Mouse (Mus musculus) olfactory bulb, adult 2 months (tissue): ENCODE results near the gene Tmtc1. TPM values are rescaled to one million over a fixed set of nuclear protein-coding genes. Genes with fewer than 3 reads are reported as not detected.

Experiments
- H3K27ac ChIP-seq: fragments of 200-500 bp; 2 replicates; pipeline ENCODE4 v1.5.1; 2012; ENCODE audit warnings: low read depth, low read length; ENCODE audit not compliant: insufficient read depth
- H3K4me1 ChIP-seq: fragments of 200-500 bp; 2 replicates; pipeline ENCODE4 v1.6.1; 2012; ENCODE audit warnings: low read length; ENCODE audit not compliant: control insufficient read depth, insufficient read depth
- H3K4me3 ChIP-seq: fragments of 200-500 bp; 2 replicates; pipeline ENCODE4 v1.5.1; 2012; ENCODE audit warnings: mild to moderate bottlenecking, low read depth, low read length, moderate library complexity; ENCODE audit not compliant: insufficient read depth
- CTCF ChIP-seq: fragments of 200-500 bp; IDR thresholded peaks from 2 replicates; pipeline ENCODE4 v1.5.1; 2012; ENCODE audit warnings: low read depth, mild to moderate bottlenecking, low read length, moderate library complexity; ENCODE audit not compliant: insufficient read depth
- POLR2A ChIP-seq: fragments of 200-500 bp; IDR thresholded peaks from 2 replicates; pipeline ENCODE4 v1.6.1; 2012; ENCODE audit warnings: mild to moderate bottlenecking, low read depth, low read length, moderate library complexity; ENCODE audit not compliant: insufficient read depth
- WGBS: fragments of 180-500 bp; shearing (Covaris S2); methylation state at CpG from one replicate; pipeline ENCODE4 v1.1.7; 2018; 5-methylcytosine and 5-hydroxymethylcytosine counted together
- polyA plus RNA-seq: library from polyadenylated mRNA; stranded (reverse); fragments of >200 nt; gene quantifications from 2 replicates; pipeline ENCODE4 v1.2.4, GENCODE M21; 2012; ENCODE audit warnings: low replicate concordance; ENCODE audit not compliant: missing spikeins, insufficient read depth, insufficient read length

The Tmtc1 gene
- polyA plus RNA-seq, 1 experiment = not detected

DNA sequence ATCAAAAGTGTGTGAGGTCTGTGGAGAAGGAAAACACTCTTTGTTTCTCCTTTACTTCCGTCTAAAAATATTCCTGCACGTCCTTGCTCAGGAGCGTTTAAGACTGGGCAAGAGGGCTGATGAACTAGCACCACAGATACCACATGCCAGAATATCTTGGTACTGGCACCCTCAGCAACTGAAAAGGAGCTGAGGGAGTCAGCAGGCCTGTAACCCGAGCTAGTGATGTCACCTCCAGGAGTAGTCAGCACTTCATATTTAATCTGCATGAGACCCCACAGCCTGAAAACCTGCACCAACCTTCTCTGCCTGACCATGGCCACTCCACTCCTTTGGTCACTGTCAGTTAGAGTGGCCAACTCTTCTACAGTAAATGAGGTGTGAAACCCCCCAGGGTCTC lies 5.1 kb downstream of the Tmtc1 start:
- Histone ChIP-seq H3K27ac (no peak overlapping the region), H3K4me1 (peaks cover 16% of the 10 kb centered on the region), H3K4me3 (no peak overlapping the region)
- WGBS = 40% methylated on average over 4 of the region's 4 CpGs
- TF ChIP-seq POLR2A = no peak
- TF ChIP-seq CTCF = no peak

DNA sequence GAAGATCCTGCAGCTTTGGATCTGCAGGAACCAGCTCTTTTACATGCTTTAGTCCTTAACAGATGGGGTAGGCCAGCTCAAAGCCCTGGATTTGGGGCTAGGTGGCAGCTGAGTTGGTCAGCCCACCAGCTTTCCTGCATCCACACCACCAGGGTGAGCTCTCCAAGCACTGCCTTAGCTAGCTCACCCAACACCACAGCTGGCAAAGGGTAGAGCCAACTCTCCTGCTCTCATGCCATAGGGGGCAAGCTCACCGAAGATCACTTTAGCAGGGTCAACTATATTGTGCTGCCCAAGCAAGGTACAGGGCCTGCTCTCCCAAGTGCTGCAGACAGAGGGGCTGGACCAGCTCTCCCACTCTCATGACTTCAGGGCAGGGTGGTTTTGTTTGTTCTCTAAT lies 6.6 kb downstream of the Tmtc1 start:
- H3K4me1 ChIP-seq = peaks cover 16% of the 10 kb centered on the region
- H3K27ac ChIP-seq = no peak overlapping the region
- 97% methylated on average over 1 of the region's 1 CpGs for WGBS
- no peak overlapping the region for H3K4me3 ChIP-seq
- no peak for TF ChIP-seq CTCF
- TF ChIP-seq POLR2A = no peak

DNA sequence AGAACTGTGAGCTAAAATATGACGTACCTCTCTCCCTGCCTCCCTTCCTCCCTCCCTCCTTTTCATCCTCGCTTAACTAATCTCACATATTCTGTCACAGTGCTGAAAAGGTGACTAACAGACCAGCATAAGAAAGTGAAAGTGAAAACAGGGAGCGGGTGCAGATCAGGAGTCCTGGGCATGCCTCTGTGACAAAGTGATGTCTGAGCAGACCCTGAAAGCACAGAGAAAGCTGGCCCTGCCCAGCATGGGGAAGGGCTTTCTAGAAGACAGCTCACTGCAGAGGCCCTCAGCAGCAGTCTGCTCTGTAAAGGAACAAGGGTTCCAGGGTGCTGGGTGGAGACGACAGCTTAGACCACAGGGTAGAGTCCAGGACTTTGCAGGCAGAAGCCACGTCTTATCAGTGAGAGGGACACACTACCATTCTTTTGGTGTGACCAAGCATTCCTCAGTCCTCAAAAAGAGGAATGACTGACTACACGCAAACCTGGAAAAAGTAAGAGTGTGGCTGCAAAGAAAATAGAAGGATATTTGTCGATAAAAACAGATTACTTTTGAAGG lies 7.7 kb downstream of the Tmtc1 start:
- no peak overlapping the region for H3K27ac ChIP-seq
- H3K4me1 ChIP-seq = peaks cover 12% of the 10 kb centered on the region
- H3K4me3 ChIP-seq = no peak overlapping the region
- TF ChIP-seq CTCF (no peak), POLR2A (no peak)
- 84% methylated on average over 7 of the region's 7 CpGs for WGBS

DNA sequence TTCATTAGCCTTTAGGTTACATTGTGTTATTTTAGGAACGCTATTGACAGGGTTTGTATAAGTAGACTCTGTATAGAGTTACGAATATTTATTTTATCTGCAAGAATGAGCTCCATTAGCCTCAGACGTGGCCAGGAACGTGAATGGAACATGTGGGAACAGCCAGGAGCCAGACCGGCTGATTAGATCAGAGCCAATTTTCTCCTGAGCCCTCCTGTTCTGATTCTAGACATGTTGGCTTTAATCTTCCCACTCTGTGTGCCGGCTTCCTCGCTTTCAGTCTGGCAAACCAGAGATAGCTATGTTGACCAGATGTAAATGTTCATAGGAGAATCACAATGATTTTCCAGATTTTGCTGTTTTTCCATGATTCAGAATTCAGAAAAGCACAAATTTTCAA lies 22.6 kb downstream of the Tmtc1 start:
- TF ChIP-seq POLR2A = no peak
- TF ChIP-seq CTCF = no peak
- H3K27ac ChIP-seq = no peak overlapping the region
- 60% methylated on average over 7 of the region's 7 CpGs for WGBS
- H3K4me1 ChIP-seq = peaks cover 5% of the 10 kb centered on the region; the same call in 1 of the 2 replicates
- no peak overlapping the region for H3K4me3 ChIP-seq

DNA sequence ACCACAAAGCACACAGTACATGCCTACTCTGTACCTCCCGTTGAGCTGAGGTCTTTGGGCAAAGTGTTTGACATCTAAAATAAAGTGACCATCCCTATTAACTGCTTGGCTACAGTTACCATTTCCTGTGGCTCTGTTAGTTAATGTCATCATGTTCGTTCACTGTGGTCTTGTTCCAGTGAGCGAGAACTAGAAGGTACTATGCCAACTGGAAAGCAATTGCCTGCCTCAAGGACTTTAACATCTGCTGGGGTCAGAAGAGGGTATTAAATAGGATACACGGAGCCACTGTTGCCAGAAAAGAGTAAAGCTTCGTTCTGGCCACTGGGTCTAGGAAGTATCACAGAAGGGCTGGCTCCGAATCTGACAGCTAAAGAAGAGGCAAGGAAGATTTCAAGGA lies 23.8 kb downstream of the Tmtc1 start:
- no peak overlapping the region for H3K4me3 ChIP-seq
- TF ChIP-seq CTCF = no peak
- no peak for TF ChIP-seq POLR2A
- H3K4me1 ChIP-seq = peaks cover 3% of the 10 kb centered on the region; the same call in 1 of the 2 replicates
- 73% methylated on average over 6 of the region's 6 CpGs for WGBS
- no peak overlapping the region for H3K27ac ChIP-seq

DNA sequence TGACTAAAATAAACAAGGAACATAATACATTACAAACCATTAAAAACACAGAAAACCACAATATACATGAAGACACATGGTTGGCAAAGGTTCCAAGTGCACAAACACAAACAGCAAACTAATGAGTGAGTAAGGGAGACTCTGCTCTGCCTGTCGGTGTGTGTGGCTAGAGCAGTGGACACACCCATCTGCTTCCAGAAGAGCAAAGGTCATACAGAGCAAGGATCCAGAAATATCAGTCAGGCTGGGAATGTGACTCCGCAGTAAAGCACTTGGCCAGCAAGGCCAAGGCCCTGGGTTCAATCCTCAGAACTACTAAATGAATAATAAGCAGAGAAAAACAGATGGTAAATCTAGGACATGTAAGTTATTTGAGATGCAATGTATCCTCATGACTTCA lies 27.6 kb downstream of the Tmtc1 start:
- no peak for TF ChIP-seq POLR2A
- H3K4me1 ChIP-seq = peaks cover 3% of the 10 kb centered on the region; the same call in 1 of the 2 replicates
- no peak overlapping the region for H3K27ac ChIP-seq
- no peak overlapping the region for H3K4me3 ChIP-seq
- 77% methylated on average over 2 of the region's 2 CpGs for WGBS

DNA sequence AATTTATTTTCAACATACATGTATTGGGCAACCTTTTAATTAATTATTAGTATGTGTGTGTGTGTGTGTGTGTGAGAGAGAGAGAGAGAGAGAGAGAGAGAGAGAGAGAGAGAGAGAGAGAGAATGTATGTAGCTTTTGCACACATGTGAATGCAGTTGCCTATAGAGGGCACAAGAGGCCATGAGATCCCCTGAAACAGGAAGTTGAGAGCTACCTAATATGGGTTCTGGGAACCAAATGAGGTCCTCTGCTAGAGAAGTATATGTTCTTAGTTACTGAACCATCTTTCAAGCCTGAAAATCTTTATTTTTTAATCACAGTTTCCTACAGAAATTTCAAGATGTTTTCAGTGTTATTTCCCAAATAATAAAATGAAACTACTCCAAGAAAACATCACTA lies 30.6 kb downstream of the Tmtc1 start:
- peaks cover 3% of the 10 kb centered on the region for H3K4me1 ChIP-seq
- TF ChIP-seq POLR2A = no peak
- no peak for TF ChIP-seq CTCF
- no peak overlapping the region for H3K4me3 ChIP-seq
- H3K27ac ChIP-seq = no peak overlapping the region

DNA sequence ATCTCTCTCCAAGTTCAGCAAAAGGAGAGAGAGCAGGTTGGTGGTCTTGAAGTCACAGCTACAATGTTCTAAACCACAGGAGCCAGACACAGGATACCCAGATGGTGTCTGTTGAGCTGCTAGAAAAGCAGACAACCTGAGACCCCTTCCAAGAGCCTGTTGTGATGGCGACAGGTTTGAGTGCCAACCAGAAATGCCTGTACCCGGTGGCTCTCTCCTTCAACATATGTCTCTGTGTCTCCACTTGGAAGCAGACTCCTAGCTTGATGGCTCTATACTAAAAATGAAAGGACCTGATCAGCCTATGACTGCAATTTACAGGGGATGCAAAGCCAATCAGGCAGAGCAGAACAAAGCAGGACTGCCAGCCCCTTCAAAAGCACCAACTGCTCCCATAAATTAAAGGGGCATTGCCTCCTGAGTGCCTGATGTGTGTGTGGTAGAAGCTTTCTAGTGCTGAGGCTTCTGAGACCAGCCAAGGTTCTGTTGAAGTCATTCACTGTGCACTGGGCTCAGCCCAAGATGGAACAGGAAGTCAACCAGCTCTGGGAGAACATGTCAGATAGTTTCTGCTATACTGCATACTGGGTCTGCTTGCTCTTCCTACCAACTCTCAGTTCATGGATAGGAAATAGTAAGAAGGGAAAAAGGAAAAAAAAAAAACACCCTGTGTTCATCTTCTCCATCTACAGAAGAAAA lies 37.2 kb downstream of the Tmtc1 start:
- Histone ChIP-seq H3K4me3 (no peak overlapping the region), H3K27ac (no peak overlapping the region), H3K4me1 (peaks cover 8% of the 10 kb centered on the region)
- no peak for TF ChIP-seq CTCF
- WGBS = 67% methylated on average over 2 of the region's 2 CpGs

DNA sequence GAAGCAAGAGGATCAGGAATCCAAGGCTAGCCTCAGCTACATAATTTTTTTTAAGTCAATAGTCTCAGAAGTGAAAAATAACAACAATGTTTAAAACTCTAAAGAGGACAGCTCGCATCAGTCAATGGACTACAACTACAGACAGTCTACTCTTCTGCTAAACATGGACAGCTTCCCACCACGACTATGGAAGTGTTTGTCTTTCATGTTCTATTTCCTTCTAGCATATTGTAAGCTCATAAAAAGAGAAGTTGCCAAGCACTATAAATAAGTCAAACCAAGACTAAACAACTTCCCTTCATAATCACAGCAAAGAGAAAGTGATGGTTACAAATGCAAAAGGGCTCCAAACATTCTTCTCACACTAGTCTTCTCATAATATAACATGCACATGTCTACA lies 38.6 kb downstream of the Tmtc1 start:
- H3K4me1 ChIP-seq = peaks cover 5% of the 10 kb centered on the region; the same call in 1 of the 2 replicates
- no peak for TF ChIP-seq POLR2A
- TF ChIP-seq CTCF = no peak
- no peak overlapping the region for H3K27ac ChIP-seq
- 86% methylated on average over 2 of the region's 2 CpGs for WGBS
- H3K4me3 ChIP-seq = no peak overlapping the region

DNA sequence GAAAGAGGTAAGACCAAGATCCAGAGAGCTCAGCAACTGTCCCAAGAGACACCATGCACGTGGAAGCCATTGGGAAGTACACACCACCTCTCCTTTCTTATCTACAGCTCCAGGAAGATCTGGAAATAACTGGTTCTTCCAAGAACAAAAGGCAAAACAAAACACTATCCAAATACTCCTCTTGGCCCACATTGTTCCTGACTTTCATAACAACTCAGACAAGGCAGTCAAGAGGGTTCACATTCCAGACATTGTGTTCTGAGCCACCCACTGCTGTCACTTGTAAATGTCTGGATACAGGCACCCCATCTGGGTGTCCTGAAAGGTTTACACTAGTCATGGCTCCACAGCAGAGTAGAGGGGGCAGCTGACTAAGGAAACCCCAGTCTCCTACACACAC lies 39.7 kb downstream of the Tmtc1 start:
- H3K27ac ChIP-seq = no peak overlapping the region
- TF ChIP-seq CTCF = no peak
- TF ChIP-seq POLR2A = no peak
- 26% methylated on average over 1 of the region's 1 CpGs for WGBS
- H3K4me3 ChIP-seq = no peak overlapping the region
- peaks cover 5% of the 10 kb centered on the region; the same call in 1 of the 2 replicates for H3K4me1 ChIP-seq
